Mouse (Mus musculus): ENCODE measurements at regions not wholly inside any gene's neighbourhood (a gene's known extent, or its start where the extent isn't known, plus 50 kb on each side); places are given as distances from the start of the nearest gene placed in this dataset.

- DNase-seq (ENCODE audit: low read depth, low spot score) = no peak
Observed at GRCm38 (mm10) chr9:46389741-46390140, 70.0 kb upstream of the 4931429L15Rik start.

GRCm38 (mm10) chr9:46388677-46389676, 69.2 kb upstream of the 4931429L15Rik start:
- no peak for DNase-seq (ENCODE audit: low read depth, low spot score)

GRCm38 (mm10) chr9:46386333-46386732, 66.5 kb upstream of the 4931429L15Rik start:
- no peak for DNase-seq (ENCODE audit: low read depth, low spot score)

- DNase-seq (ENCODE audit: low read depth, low spot score) = no peak
Observed at GRCm38 (mm10) chr9:46381342-46381741, 61.6 kb upstream of the 4931429L15Rik start.

GRCm38 (mm10) chr9:46379453-46379852, 59.7 kb upstream of the 4931429L15Rik start:
- no peak for DNase-seq (ENCODE audit: low read depth, low spot score)

- DNase-seq (ENCODE audit: low read depth, low spot score) = no peak
Observed at GRCm38 (mm10) chr9:46378339-46378738, 58.6 kb upstream of the 4931429L15Rik start.

All from skeletal muscle tissue, adult 2 months (tissue).